Mouse (Mus musculus): ENCODE results near the gene Rbp1. TPM values are rescaled to one million over a fixed set of nuclear protein-coding genes. Genes with fewer than 3 reads are reported as not detected.

Gene Rbp1
- 25.6 and 46.6 TPM in 2 replicates for polyA plus RNA-seq (2016; fragmentation: Nextera tagmentation; extraction: Ambion mirVana)

DNA sequence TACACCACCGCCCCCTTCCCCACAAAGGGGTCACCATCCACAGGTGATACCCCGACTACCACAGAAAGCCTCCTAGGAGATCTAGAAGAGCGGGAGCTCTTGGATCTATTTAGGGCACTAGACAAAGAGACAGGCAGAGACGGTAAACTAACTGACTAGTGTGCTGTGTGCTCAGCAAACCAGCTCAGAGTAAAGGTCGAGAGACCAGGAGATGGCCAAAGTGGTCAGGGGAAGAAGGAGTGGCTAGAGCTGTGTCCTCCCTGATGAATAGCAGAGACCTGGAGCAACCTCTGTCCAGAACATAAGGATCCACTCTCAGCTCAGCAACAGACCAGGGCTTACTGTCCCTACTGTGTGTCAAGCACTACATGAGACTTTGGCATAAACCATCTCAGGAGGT is at the start of gene Rbp1:
Rbp1 (plus strand) TSS at position 306 of the 400 bp plus-strand sequence.
- Histone ChIP-seq H3K36me3 (no peaks in the 10 kb centered on the region), H3K4me3 (no peak within 1 kb of the TSS), H3K4me1 (peaks cover 34% of the 10 kb centered on the region), H3K27ac (no peak within 1 kb of the TSS), H3K27me3 (ENCODE audit: insufficient read depth, poor library complexity, severe bottlenecking) (peaks cover 41% of the 10 kb centered on the region), H3K9me3 (no peaks in the 10 kb centered on the region)
- no peak for DNase-seq (ENCODE audit: low spot score)
- WGBS, result 81% methylated on average over 5 of the region's 5 CpGs

DNA sequence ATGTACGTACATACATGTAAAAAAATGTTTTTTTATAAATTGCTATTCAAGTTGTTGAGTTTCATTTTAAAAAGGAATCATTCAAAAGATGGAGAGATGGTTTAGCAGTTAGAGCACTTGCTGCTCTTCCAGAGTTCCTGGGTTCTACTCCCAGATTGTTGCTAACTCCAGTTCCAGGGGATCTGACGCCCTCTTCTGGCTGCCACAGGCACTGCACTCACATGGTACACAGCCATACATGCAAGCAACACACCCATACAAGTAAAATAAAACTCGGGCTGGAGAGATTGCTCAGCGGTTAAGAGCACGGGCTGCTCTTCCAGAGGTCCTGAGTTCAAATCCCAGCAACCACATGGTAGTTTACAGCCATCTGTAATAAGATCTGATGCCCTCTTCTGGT is 49.4 kb upstream of the Rbp1 start:
- DNase-seq (ENCODE audit: low spot score), result no peak
- 89% methylated on average over 5 of the region's 5 CpGs for WGBS
- no peak overlapping the region for H3K4me3 ChIP-seq
- H3K27ac ChIP-seq, result no peak overlapping the region
- no peaks in the 10 kb centered on the region for H3K9me3 ChIP-seq
- H3K4me1 ChIP-seq, result 0 out of 2 replicates have a peak, but pooled peaks cover 5% of the 10 kb centered on the region
- no peaks in the 10 kb centered on the region for H3K27me3 ChIP-seq (ENCODE audit: insufficient read depth, poor library complexity, severe bottlenecking)
- no peaks in the 10 kb centered on the region for H3K36me3 ChIP-seq

- Histone ChIP-seq H3K4me3 (no peak overlapping the region), H3K27ac (no peak overlapping the region), H3K4me1 (0 out of 2 replicates have a peak, but pooled peaks cover 2% of the 10 kb centered on the region), H3K9me3 (no peaks in the 10 kb centered on the region), H3K36me3 (no peaks in the 10 kb centered on the region), H3K27me3 (ENCODE audit: insufficient read depth, poor library complexity, severe bottlenecking) (no peaks in the 10 kb centered on the region)
- no peak for DNase-seq (ENCODE audit: low spot score)
- 82% methylated on average over 11 of the region's 11 CpGs for WGBS
These were observed 47.9 kb upstream of the Rbp1 start for GRCm38 (mm10) chr9:98374897-98375296.

- no peaks in the 10 kb centered on the region for H3K9me3 ChIP-seq
- H3K36me3 ChIP-seq, result no peaks in the 10 kb centered on the region
- H3K27ac ChIP-seq, result no peak overlapping the region
- WGBS, result 77% methylated on average over 5 of the region's 5 CpGs
- no peaks in the 10 kb centered on the region for H3K27me3 ChIP-seq (ENCODE audit: insufficient read depth, poor library complexity, severe bottlenecking)
- H3K4me1 ChIP-seq, result no peaks in the 10 kb centered on the region
- DNase-seq (ENCODE audit: low spot score), result no peak
- no peak overlapping the region for H3K4me3 ChIP-seq
These were observed 47.2 kb upstream of the Rbp1 start for GRCm38 (mm10) chr9:98375329-98376170.

DNA sequence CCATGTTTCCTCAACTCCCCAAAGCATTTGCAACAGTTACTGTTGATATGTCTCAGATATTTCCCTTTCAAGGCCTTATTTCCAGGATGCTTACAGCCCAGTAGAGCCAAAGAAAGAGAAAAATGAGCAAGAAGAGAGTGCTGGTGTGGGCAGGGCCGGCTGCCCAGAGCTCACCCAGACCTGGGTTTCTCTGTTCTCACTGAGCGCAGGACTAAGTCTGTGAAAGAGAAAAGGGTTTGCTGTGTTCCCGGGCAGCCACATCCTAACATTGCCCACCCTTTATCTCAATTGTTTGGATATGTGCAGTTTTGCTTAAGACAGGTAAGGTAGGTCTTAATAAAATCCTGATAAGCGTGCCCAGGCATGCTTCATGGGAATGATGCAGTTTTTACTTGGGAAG is 43.0 kb upstream of the Rbp1 start:
- no peaks in the 10 kb centered on the region for H3K9me3 ChIP-seq
- H3K36me3 ChIP-seq, result no peaks in the 10 kb centered on the region
- no peak for DNase-seq (ENCODE audit: low spot score)
- WGBS, result 88% methylated on average over 4 of the region's 4 CpGs
- no peak overlapping the region for H3K4me3 ChIP-seq
- H3K27ac ChIP-seq, result no peak overlapping the region
- no peaks in the 10 kb centered on the region for H3K4me1 ChIP-seq
- no peaks in the 10 kb centered on the region for H3K27me3 ChIP-seq (ENCODE audit: insufficient read depth, poor library complexity, severe bottlenecking)

- no peak overlapping the region for H3K4me3 ChIP-seq
- H3K36me3 ChIP-seq, result no peaks in the 10 kb centered on the region
- H3K9me3 ChIP-seq, result no peaks in the 10 kb centered on the region
- no peaks in the 10 kb centered on the region for H3K4me1 ChIP-seq
- 94% methylated on average over 9 of the region's 9 CpGs for WGBS
- H3K27ac ChIP-seq, result no peak overlapping the region
- no peaks in the 10 kb centered on the region for H3K27me3 ChIP-seq (ENCODE audit: insufficient read depth, poor library complexity, severe bottlenecking)
- no peak for DNase-seq (ENCODE audit: low spot score)
These were observed 42.2 kb upstream of the Rbp1 start for GRCm38 (mm10) chr9:98380593-98380992.

DNA sequence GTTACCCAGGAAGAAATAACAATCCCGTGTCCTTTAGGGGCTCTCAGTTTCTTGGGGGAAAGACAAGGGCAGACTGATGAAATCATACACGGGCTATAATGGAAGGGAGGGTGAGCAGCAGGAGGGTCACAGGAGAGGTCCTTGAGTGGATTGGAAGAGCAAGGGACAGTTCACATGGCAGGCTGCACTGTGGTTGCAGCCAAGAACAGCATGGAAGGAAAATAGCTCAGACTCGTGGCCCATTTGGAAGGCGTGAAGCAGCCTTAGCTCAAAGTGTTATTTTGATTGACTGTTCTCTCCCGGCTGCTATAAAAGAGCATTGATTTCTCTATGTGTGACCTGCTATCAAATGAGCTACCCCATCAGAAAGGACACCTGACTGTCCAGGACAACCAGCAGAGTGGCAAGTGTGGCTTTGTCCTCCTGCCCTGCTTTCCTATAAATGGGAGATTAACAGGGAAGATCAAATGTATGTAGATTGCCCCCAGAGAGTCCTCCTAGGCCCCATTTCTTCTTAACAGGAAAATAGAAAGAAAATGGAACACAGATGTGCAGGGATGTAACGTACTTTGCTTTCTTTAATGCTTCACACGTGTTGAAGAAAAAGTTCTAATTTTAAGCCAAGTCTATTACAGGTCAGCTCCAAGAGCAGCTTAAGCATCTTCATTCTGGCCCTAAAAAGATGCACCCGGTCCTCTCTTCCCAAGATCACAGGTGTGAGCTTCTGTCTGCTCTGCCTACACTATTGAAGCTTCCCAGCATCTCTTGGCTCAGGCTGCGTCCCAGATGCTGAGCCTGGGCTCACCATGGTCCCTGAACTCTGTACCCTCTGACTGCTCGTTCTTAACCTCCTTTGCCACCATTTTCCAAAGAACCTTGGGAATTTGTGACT is 34.8 kb upstream of the Rbp1 start:
- DNase-seq (ENCODE audit: low spot score), result no peak
- no peaks in the 10 kb centered on the region for H3K36me3 ChIP-seq
- H3K27me3 ChIP-seq (ENCODE audit: insufficient read depth, poor library complexity, severe bottlenecking), result no peaks in the 10 kb centered on the region
- H3K4me3 ChIP-seq, result no peak overlapping the region
- no peak overlapping the region for H3K27ac ChIP-seq
- H3K4me1 ChIP-seq, result no peaks in the 10 kb centered on the region
- 78% methylated on average over 10 of the region's 10 CpGs for WGBS
- no peaks in the 10 kb centered on the region for H3K9me3 ChIP-seq

GRCm38 (mm10) chr9:98388633-98388965 is 34.2 kb upstream of the Rbp1 start:
- Histone ChIP-seq H3K4me1 (no peaks in the 10 kb centered on the region), H3K27me3 (ENCODE audit: insufficient read depth, poor library complexity, severe bottlenecking) (no peaks in the 10 kb centered on the region), H3K4me3 (no peak overlapping the region), H3K36me3 (no peaks in the 10 kb centered on the region), H3K27ac (no peak overlapping the region), H3K9me3 (no peaks in the 10 kb centered on the region)
- WGBS, result 72% methylated on average over 5 of the region's 5 CpGs
- no peak for DNase-seq (ENCODE audit: low spot score)

DNA sequence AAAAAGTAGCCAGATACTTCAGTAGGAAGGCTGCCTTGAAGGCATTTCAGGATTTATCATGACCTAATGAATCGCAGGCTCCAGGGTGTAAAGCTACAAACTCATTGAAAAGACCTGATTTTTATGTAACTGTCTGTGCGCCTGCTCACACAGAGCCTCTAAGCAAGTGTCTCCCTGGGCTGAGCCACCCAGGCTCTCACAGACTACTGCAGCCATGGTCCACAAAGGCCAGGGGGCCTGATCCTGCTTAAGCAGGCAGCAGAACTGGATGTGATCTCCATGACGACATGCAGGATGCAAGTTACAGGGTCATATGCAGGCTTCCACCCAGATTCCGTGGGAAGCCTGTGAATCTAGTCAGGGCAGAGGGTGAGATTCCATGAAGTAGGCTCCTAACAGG is 29.3 kb upstream of the Rbp1 start:
- H3K4me1 ChIP-seq, result no peaks in the 10 kb centered on the region
- H3K4me3 ChIP-seq, result no peak overlapping the region
- H3K36me3 ChIP-seq, result no peaks in the 10 kb centered on the region
- no peaks in the 10 kb centered on the region for H3K9me3 ChIP-seq
- no peaks in the 10 kb centered on the region for H3K27me3 ChIP-seq (ENCODE audit: insufficient read depth, poor library complexity, severe bottlenecking)
- 84% methylated on average over 4 of the region's 4 CpGs for WGBS
- no peak for DNase-seq (ENCODE audit: low spot score)
- no peak overlapping the region for H3K27ac ChIP-seq

DNA sequence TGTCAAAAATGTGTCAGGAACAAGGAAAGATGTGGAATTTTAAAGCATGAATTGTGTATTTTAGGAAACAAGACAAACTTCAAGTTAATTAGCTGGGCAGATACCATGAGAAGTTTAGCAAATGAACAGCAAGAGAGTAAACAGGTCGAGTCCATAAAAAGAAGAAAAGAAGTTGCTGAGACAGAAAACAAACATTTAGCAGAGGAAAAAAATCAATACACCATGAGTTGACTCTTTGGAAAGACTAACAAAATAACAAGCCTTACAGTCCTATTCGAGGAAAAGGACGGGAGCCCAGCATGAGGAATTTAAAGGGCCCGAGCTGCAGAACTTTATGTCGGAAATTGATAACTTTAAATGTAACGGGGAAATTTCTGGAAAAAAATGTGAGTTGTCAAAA is 25.6 kb upstream of the Rbp1 start:
- H3K4me1 ChIP-seq, result no peaks in the 10 kb centered on the region
- DNase-seq (ENCODE audit: low spot score), result no peak
- H3K4me3 ChIP-seq, result no peak overlapping the region
- H3K36me3 ChIP-seq, result no peaks in the 10 kb centered on the region
- H3K27ac ChIP-seq, result no peak overlapping the region
- H3K27me3 ChIP-seq (ENCODE audit: insufficient read depth, poor library complexity, severe bottlenecking), result no peaks in the 10 kb centered on the region
- 87% methylated on average over 6 of the region's 6 CpGs for WGBS
- no peaks in the 10 kb centered on the region for H3K9me3 ChIP-seq

- H3K27me3 ChIP-seq (ENCODE audit: insufficient read depth, poor library complexity, severe bottlenecking), result no peaks in the 10 kb centered on the region
- H3K27ac ChIP-seq, result no peak overlapping the region
- 81% methylated on average over 3 of the region's 3 CpGs for WGBS
- no peaks in the 10 kb centered on the region for H3K9me3 ChIP-seq
- no peak overlapping the region for H3K4me3 ChIP-seq
- no peaks in the 10 kb centered on the region for H3K36me3 ChIP-seq
- DNase-seq (ENCODE audit: low spot score), result no peak
- no peaks in the 10 kb centered on the region for H3K4me1 ChIP-seq
These were observed 24.9 kb upstream of the Rbp1 start for GRCm38 (mm10) chr9:98397866-98398265.

DNA sequence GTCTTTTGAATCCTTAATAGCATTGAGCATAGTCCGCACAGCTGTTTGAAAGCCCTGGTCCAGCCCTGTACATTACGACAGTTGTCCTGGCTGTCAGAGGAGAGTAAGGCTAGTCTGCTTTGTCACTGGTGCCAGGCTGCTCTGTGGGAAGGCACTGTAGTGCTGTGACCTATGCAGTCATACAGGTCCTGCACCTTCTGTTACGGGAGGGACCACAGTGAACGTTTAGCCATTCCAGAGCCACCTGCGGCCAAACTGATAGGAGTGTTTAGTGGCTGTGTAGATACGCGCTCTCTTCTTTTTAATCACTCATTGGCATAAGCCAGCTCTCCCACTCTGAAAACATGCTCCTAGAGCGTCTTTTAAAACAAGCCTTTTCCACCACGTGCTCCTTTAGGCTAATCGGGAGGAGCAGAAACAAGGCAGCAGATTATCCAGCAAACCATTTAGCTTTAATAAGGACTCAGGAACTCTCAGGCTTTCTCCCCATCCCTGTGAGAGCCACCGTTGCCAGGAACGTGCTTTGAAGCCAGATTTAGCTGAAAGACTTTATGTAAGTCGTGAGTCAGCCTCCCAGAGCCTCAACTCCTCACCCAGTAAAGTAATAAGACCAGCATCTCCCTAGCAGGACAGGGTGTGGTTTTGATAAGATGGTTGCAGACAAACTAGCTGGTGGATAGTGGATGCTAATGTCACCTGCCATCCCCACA is 22.4 kb upstream of the Rbp1 start:
- H3K27me3 ChIP-seq (ENCODE audit: insufficient read depth, poor library complexity, severe bottlenecking), result no peaks in the 10 kb centered on the region
- 79% methylated on average over 13 of the region's 13 CpGs for WGBS
- H3K9me3 ChIP-seq, result no peaks in the 10 kb centered on the region
- no peak overlapping the region for H3K4me3 ChIP-seq
- no peak overlapping the region for H3K27ac ChIP-seq
- H3K4me1 ChIP-seq, result no peaks in the 10 kb centered on the region
- no peaks in the 10 kb centered on the region for H3K36me3 ChIP-seq
- DNase-seq (ENCODE audit: low spot score), result no peak

DNA sequence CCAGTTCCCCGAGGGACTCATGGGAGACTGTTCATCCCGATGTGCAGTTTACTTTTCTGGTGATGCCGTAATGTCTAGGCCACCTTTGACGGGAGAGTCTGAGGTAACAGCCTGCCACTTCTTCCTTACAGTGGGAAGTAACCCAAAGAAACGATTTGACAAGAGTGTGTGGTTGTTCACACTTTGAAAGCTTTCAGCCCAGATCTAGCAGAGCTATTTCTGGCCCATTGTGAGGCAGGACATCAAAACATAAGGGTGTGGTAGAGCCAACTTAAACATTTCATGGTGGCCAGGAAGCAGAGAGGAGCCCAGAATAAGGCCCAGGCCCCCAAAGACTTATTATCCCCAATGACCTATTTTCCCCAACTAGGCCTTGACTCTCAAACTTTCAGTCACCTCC is 21.1 kb upstream of the Rbp1 start:
- Histone ChIP-seq H3K9me3 (no peaks in the 10 kb centered on the region), H3K36me3 (no peaks in the 10 kb centered on the region), H3K27me3 (ENCODE audit: insufficient read depth, poor library complexity, severe bottlenecking) (no peaks in the 10 kb centered on the region), H3K4me1 (no peaks in the 10 kb centered on the region), H3K4me3 (no peak overlapping the region), H3K27ac (no peak overlapping the region)
- DNase-seq (ENCODE audit: low spot score), result no peak
- 83% methylated on average over 5 of the region's 5 CpGs for WGBS

Data from heart, embryonic 10.5 days (tissue).